Mouse (Mus musculus): Measurements from ENCODE around the gene Larp1b.

DNA sequence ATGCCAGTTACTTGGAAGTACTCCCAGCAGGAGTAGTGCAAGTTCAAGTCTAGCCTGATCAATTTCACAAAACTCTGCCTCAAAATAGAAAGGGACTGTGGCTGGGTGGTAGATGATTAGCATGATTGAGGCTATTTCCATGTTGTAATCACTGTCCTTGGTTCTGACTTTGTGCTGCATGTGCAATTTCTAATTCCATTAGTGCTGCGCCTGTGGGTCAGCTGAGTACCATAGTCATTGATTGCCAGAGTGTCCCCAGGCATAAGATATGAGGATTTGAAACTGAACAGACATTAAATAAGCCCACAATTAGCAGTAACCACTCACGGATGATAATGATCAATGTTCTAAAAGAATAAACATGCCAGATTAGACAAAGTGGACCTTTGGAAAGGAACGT lies 41.9 kb downstream of the Larp1b start:
- TF ChIP-seq GATA1 (IDR thresholded peaks at IDR 0.05; ENCODE audit: borderline replicate concordance, low read length) (no peak), CTCF (IDR thresholded peaks at IDR 0.05; ENCODE audit: low read depth, low read length) (no peak), POLR2AphosphoS5 (IDR thresholded peaks at IDR 0.05; ENCODE audit: insufficient replicate concordance, low read depth, low read length) (no peak), GATA2 (IDR thresholded peaks at IDR 0.05; ENCODE audit: borderline replicate concordance, low read depth, low read length) (no peak)

All from G1E (cell line).